Mouse (Mus musculus): ENCODE data around the gene AC153137.1. TPM values are rescaled to one million over a fixed set of nuclear protein-coding genes. Genes with fewer than 3 reads are reported as not detected.
"Not testable (repeated sequence)": the region's sequence is repeated elsewhere in the genome, so short reads cannot be mapped to it uniquely, and the experiment has no call there.

Gene AC153137.1
- polyA plus RNA-seq (2012; ENCODE audit: insufficient read depth, insufficient read length, low replicate concordance, missing spikeins), result not detected in 2 replicates

GRCm38 (mm10) chr1:30977868-30978267 lies at the start of gene AC153137.1:
AC153137.1 (minus strand) TSS chr1:30977968.
- not testable (repeated sequence) for H3K27ac ChIP-seq (ENCODE audit: insufficient read depth, low read depth, low read length); H3K4me3 ChIP-seq (ENCODE audit: insufficient read depth, low read depth, low read length); H3K4me1 ChIP-seq (ENCODE audit: control insufficient read depth, insufficient read depth, low read length)
- WGBS, result 90% methylated on average over 6 of the region's 6 CpGs

- Histone ChIP-seq H3K4me1 (ENCODE audit: control insufficient read depth, insufficient read depth, low read length) (no peaks in the 10 kb centered on the region; the same call in 1 of the 2 replicates), H3K4me3 (ENCODE audit: insufficient read depth, low read depth, low read length) (no peak overlapping the region), H3K27ac (ENCODE audit: insufficient read depth, low read depth, low read length) (no peak overlapping the region)
- TF ChIP-seq POLR2A (IDR thresholded peaks at IDR 0.05; ENCODE audit: insufficient read depth, low read depth, low read length) (no peak), CTCF (IDR thresholded peaks at IDR 0.05; ENCODE audit: insufficient read depth, low read depth, low read length) (no peak)
Observed at GRCm38 (mm10) chr1:31023173-31023572, 45.4 kb upstream of the AC153137.1 start.

GRCm38 (mm10) chr1:31019283-31019682 lies 41.5 kb upstream of the AC153137.1 start:
- Histone ChIP-seq H3K4me1 (ENCODE audit: control insufficient read depth, insufficient read depth, low read length) (no peaks in the 10 kb centered on the region; the same call in 1 of the 2 replicates), H3K27ac (ENCODE audit: insufficient read depth, low read depth, low read length) (no peak overlapping the region), H3K4me3 (ENCODE audit: insufficient read depth, low read depth, low read length) (no peak overlapping the region)
- WGBS, result 66% methylated on average over 6 of the region's 6 CpGs
- no peak for TF ChIP-seq CTCF (IDR thresholded peaks at IDR 0.05; ENCODE audit: insufficient read depth, low read depth, low read length)
- no peak for TF ChIP-seq POLR2A (IDR thresholded peaks at IDR 0.05; ENCODE audit: insufficient read depth, low read depth, low read length)

GRCm38 (mm10) chr1:31017377-31017776 lies 39.6 kb upstream of the AC153137.1 start:
- TF ChIP-seq CTCF (IDR thresholded peaks at IDR 0.05; ENCODE audit: insufficient read depth, low read depth, low read length) (no peak), POLR2A (IDR thresholded peaks at IDR 0.05; ENCODE audit: insufficient read depth, low read depth, low read length) (no peak)
- WGBS, result 75% methylated on average over 5 of the region's 5 CpGs
- Histone ChIP-seq H3K27ac (ENCODE audit: insufficient read depth, low read depth, low read length) (no peak overlapping the region), H3K4me3 (ENCODE audit: insufficient read depth, low read depth, low read length) (no peak overlapping the region), H3K4me1 (ENCODE audit: control insufficient read depth, insufficient read depth, low read length) (no peaks in the 10 kb centered on the region; the same call in 1 of the 2 replicates)

- 88% methylated on average over 6 of the region's 6 CpGs for WGBS
- TF ChIP-seq CTCF (IDR thresholded peaks at IDR 0.05; ENCODE audit: insufficient read depth, low read depth, low read length), result no peak
- no peak for TF ChIP-seq POLR2A (IDR thresholded peaks at IDR 0.05; ENCODE audit: insufficient read depth, low read depth, low read length)
- no peak overlapping the region for H3K4me3 ChIP-seq (ENCODE audit: insufficient read depth, low read depth, low read length)
Observed at GRCm38 (mm10) chr1:31016068-31016467, 38.3 kb upstream of the AC153137.1 start.

GRCm38 (mm10) chr1:31015261-31015660 lies 37.5 kb upstream of the AC153137.1 start:
- Histone ChIP-seq H3K27ac (ENCODE audit: insufficient read depth, low read depth, low read length) (no peak overlapping the region), H3K4me3 (ENCODE audit: insufficient read depth, low read depth, low read length) (no peak overlapping the region), H3K4me1 (ENCODE audit: control insufficient read depth, insufficient read depth, low read length) (no peaks in the 10 kb centered on the region; the same call in 1 of the 2 replicates)
- WGBS, result 74% methylated on average over 2 of the region's 2 CpGs
- TF ChIP-seq POLR2A (IDR thresholded peaks at IDR 0.05; ENCODE audit: insufficient read depth, low read depth, low read length) (no peak), CTCF (IDR thresholded peaks at IDR 0.05; ENCODE audit: insufficient read depth, low read depth, low read length) (no peak)

More at GRCm38 (mm10) chr1:31016068-31016467, 38.3 kb upstream of the AC153137.1 start:
- H3K27ac ChIP-seq (ENCODE audit: insufficient read depth, low read depth, low read length), result no peak overlapping the region
- H3K4me1 ChIP-seq (ENCODE audit: control insufficient read depth, insufficient read depth, low read length), result no peaks in the 10 kb centered on the region; the same call in 1 of the 2 replicates

GRCm38 (mm10) chr1:30977239-30977638 lies 529 bp downstream of the AC153137.1 start:
- 89% methylated on average over 7 of the region's 7 CpGs for WGBS
- not testable (repeated sequence) for H3K4me3 ChIP-seq (ENCODE audit: insufficient read depth, low read depth, low read length)

GRCm38 (mm10) chr1:30951795-30952194 lies 26.0 kb downstream of the AC153137.1 start:
- H3K27ac ChIP-seq (ENCODE audit: insufficient read depth, low read depth, low read length), result no peak overlapping the region
- TF ChIP-seq CTCF (IDR thresholded peaks at IDR 0.05; ENCODE audit: insufficient read depth, low read depth, low read length), result no peak
- no peak for TF ChIP-seq POLR2A (IDR thresholded peaks at IDR 0.05; ENCODE audit: insufficient read depth, low read depth, low read length)
- H3K4me1 ChIP-seq (ENCODE audit: control insufficient read depth, insufficient read depth, low read length), result no peaks in the 10 kb centered on the region
- no peak overlapping the region for H3K4me3 ChIP-seq (ENCODE audit: insufficient read depth, low read depth, low read length)
- WGBS, result 90% methylated on average over 2 of the region's 2 CpGs

More at GRCm38 (mm10) chr1:30977239-30977638, 529 bp downstream of the AC153137.1 start:
- not testable (repeated sequence) for H3K27ac ChIP-seq (ENCODE audit: insufficient read depth, low read depth, low read length); H3K4me1 ChIP-seq (ENCODE audit: control insufficient read depth, insufficient read depth, low read length)

- H3K4me1 ChIP-seq (ENCODE audit: control insufficient read depth, insufficient read depth, low read length), result no peaks in the 10 kb centered on the region
- 15% methylated on average over 5 of the region's 5 CpGs for WGBS
- H3K4me3 ChIP-seq (ENCODE audit: insufficient read depth, low read depth, low read length), result no peak overlapping the region
- H3K27ac ChIP-seq (ENCODE audit: insufficient read depth, low read depth, low read length), result peak overlapping the region; percentile 100
- TF ChIP-seq CTCF (IDR thresholded peaks at IDR 0.05; ENCODE audit: insufficient read depth, low read depth, low read length) (no peak), POLR2A (IDR thresholded peaks at IDR 0.05; ENCODE audit: insufficient read depth, low read depth, low read length) (no peak)
Observed at GRCm38 (mm10) chr1:30950456-30950835, 27.3 kb downstream of the AC153137.1 start.
